8 mouse cellular contexts compared by ENCODE assay signal in the genomic region with DNA sequence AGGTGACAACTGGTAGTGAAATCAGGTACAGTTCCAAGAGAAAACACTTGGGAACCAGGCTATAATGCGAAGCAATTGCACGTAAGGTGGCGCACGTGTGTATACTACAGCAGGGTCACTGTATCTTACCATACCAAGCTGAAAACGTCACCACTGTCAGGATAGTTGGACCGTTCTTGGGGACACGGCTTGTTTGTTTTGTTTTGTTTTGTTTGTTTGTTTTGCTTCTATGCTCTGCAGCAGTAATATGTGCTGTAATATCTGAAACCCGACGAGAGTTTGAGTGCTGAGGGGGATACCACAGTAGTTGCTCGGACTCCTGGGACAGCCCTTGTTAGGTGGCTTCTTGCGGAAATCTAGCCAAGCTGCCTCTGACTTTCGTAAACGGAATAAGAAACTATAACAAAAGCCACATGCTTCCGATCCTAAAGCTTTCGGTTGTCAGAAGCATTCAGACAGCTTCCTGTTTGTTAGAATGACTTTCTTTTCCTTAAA. TPM values are rescaled to one million over a fixed set of nuclear protein-coding genes. Genes with fewer than 3 reads are reported as not detected.
A peak's percentile ranks its signal among the peaks of the same experiment; 100 is the strongest.
DNase-seq lines count a peak whose midpoint lies in the region; ATAC-seq and TF ChIP-seq lines count a peak whose summit lies in the region.

No protein-coding gene starts in this region.

- no peak for TF ChIP-seq CTCF in layer of hippocampus, adult 2 months (conservative IDR thresholded peaks at IDR 0.05)

- peak in 1 of 2 experiments; percentile 13 for DNase-seq in layer of hippocampus, adult 2 months (ENCODE audit: low spot score in 2 of 2)
- no peak for DNase-seq in layer of hippocampus, adult 8-10 months (ENCODE audit: low spot score in 2 of 2)
- peak; percentile 58 for DNase-seq in embryo, embryonic 11 days
- peak; percentile 46 for DNase-seq in limb, embryonic 10.5 days (ENCODE audit: low spot score)
- DNase-seq in midbrain, embryonic 10.5 days (ENCODE audit: low spot score) = no peak
- peak; percentile 55 for DNase-seq in thymus, postnatal 4 days
- no peak for DNase-seq in retina, postnatal 1 day

- H3K9me3 ChIP-seq in heart, embryonic 16.5 days (replicated peaks; ENCODE audit: control insufficient read depth, low read length) = no peaks in the 10 kb centered on the region
- no peaks in the 10 kb centered on the region for H3K9me3 ChIP-seq in limb, embryonic 10.5 days (replicated peaks)
- no peaks in the 10 kb centered on the region for H3K9me3 ChIP-seq in midbrain, embryonic 10.5 days (replicated peaks)

- no peaks in the 10 kb centered on the region for H3K27me3 ChIP-seq in heart, embryonic 16.5 days (ENCODE audit: control insufficient read depth, insufficient read depth, low read length)
- no peaks in the 10 kb centered on the region for H3K27me3 ChIP-seq in limb, embryonic 10.5 days (ENCODE audit: low read depth, poor library complexity, severe bottlenecking)
- no peaks in the 10 kb centered on the region for H3K27me3 ChIP-seq in midbrain, embryonic 10.5 days (ENCODE audit: low read depth, poor library complexity, severe bottlenecking)

- H3K9ac ChIP-seq in heart, embryonic 16.5 days (ENCODE audit: low read length) = peak overlapping the region; percentile 63

- H3K4me3 ChIP-seq in layer of hippocampus, adult 2 months = peak overlapping the region; percentile 68
- peak overlapping the region; percentile 76 for H3K4me3 ChIP-seq in heart, embryonic 16.5 days (ENCODE audit: low read length)
- H3K4me3 ChIP-seq in limb, embryonic 10.5 days = peak overlapping the region; percentile 90
- H3K4me3 ChIP-seq in midbrain, embryonic 10.5 days = peak overlapping the region; percentile 94

- ATAC-seq in heart, embryonic 16.5 days (replicated peaks; ENCODE audit: extremely low read depth, insufficient read depth, low FRiP score) = peak; percentile 45

- peak overlapping the region; percentile 96 for H3K27ac ChIP-seq in layer of hippocampus, adult 2 months
- H3K27ac ChIP-seq in heart, embryonic 16.5 days (ENCODE audit: low read length) = peak overlapping the region; percentile 90
- H3K27ac ChIP-seq in limb, embryonic 10.5 days = peak overlapping the region; percentile 90
- peak overlapping the region; percentile 88 for H3K27ac ChIP-seq in midbrain, embryonic 10.5 days (replicated peaks)

- peak overlapping the region; percentile 89 for H3K4me2 ChIP-seq in heart, embryonic 16.5 days (ENCODE audit: low read depth, low read length)

- peaks cover 6% of the 10 kb centered on the region for H3K4me1 ChIP-seq in heart, embryonic 16.5 days (ENCODE audit: control insufficient read depth, insufficient read depth, low read length)
- peaks cover 24% of the 10 kb centered on the region for H3K4me1 ChIP-seq in limb, embryonic 10.5 days
- peaks cover 32% of the 10 kb centered on the region for H3K4me1 ChIP-seq in midbrain, embryonic 10.5 days

- WGBS in heart, embryonic 16.5 days = 5% methylated on average over 15 of the region's 15 CpGs
- 18% methylated on average over 15 of the region's 15 CpGs for WGBS in limb, embryonic 10.5 days
- 15% methylated on average over 15 of the region's 15 CpGs for WGBS in midbrain, embryonic 10.5 days

- peaks cover 15% of the 10 kb centered on the region for H3K36me3 ChIP-seq in heart, embryonic 16.5 days (ENCODE audit: control insufficient read depth, insufficient read depth)
- peaks cover 26% of the 10 kb centered on the region for H3K36me3 ChIP-seq in limb, embryonic 10.5 days
- H3K36me3 ChIP-seq in midbrain, embryonic 10.5 days = peaks cover 26% of the 10 kb centered on the region

RNA-seq across cellular contexts. Expression of gene Tmem167b, which starts 0.6 kb away (rescaled TPM):
- total RNA-seq in layer of hippocampus, adult 2 months (2021) = 10 to 100 TPM; 55.6 to 56.2 TPM
- total RNA-seq in layer of hippocampus, adult 8-10 months (2022) = 10 to 100 TPM; 48.9 to 63.5 (median 54.0) TPM
- 30.8 and 33.3 TPM in 2 replicates for polyA plus RNA-seq in heart, embryonic 16.5 days (2015; fragmentation: Nextera tagmentation; extraction: Ambion mirVana)
- polyA plus RNA-seq in limb, embryonic 10.5 days (2016; fragmentation: Nextera tagmentation; extraction: Ambion mirVana) = 25.2 and 34.9 TPM in 2 replicates
- 38.6 and 50.8 TPM in 2 replicates for polyA plus RNA-seq in midbrain, embryonic 10.5 days (2016; fragmentation: Nextera tagmentation; extraction: Ambion mirVana)

RNA-seq across cellular contexts. Expression of gene Taf13, which starts 8.7 kb away (rescaled TPM):
- 10 to 100 TPM; 20.7 to 27.3 TPM for total RNA-seq in layer of hippocampus, adult 2 months (2021)
- 10 to 100 TPM; 22.1 to 28.2 (median 27.0) TPM for total RNA-seq in layer of hippocampus, adult 8-10 months (2022)
- 26.6 and 29.9 TPM in 2 replicates for polyA plus RNA-seq in heart, embryonic 16.5 days (2015; fragmentation: Nextera tagmentation; extraction: Ambion mirVana)
- polyA plus RNA-seq in limb, embryonic 10.5 days (2016; fragmentation: Nextera tagmentation; extraction: Ambion mirVana) = 47.3 and 53.2 TPM in 2 replicates
- polyA plus RNA-seq in midbrain, embryonic 10.5 days (2016; fragmentation: Nextera tagmentation; extraction: Ambion mirVana) = 72.9 and 78.3 TPM in 2 replicates

RNA-seq across cellular contexts. Expression of gene 5330417C22Rik, which starts 26.5 kb away (rescaled TPM):
- total RNA-seq in layer of hippocampus, adult 2 months (2021) = 10 to 100 TPM; 24.8 to 28.8 TPM
- 10 to 100 TPM; 22.1 to 33.4 (median 25.9) TPM for total RNA-seq in layer of hippocampus, adult 8-10 months (2022)
- polyA plus RNA-seq in heart, embryonic 16.5 days (2015; fragmentation: Nextera tagmentation; extraction: Ambion mirVana) = 1.9 and 2.9 TPM in 2 replicates
- 0.28 and 0.40 TPM in 2 replicates for polyA plus RNA-seq in limb, embryonic 10.5 days (2016; fragmentation: Nextera tagmentation; extraction: Ambion mirVana)
- polyA plus RNA-seq in midbrain, embryonic 10.5 days (2016; fragmentation: Nextera tagmentation; extraction: Ambion mirVana) = 2.6 and 3.2 TPM in 2 replicates

RNA-seq across cellular contexts. Expression of gene Wdr47, which starts 28.3 kb away (rescaled TPM):
- total RNA-seq in layer of hippocampus, adult 2 months (2021) = 100 to 1,000 TPM; 125 to 135 TPM
- 100 to 1,000 TPM; 113 to 153 (median 135) TPM for total RNA-seq in layer of hippocampus, adult 8-10 months (2022)
- polyA plus RNA-seq in heart, embryonic 16.5 days (2015; fragmentation: Nextera tagmentation; extraction: Ambion mirVana) = 6.7 and 7.1 TPM in 2 replicates
- polyA plus RNA-seq in limb, embryonic 10.5 days (2016; fragmentation: Nextera tagmentation; extraction: Ambion mirVana) = 6.1 and 7.3 TPM in 2 replicates
- polyA plus RNA-seq in midbrain, embryonic 10.5 days (2016; fragmentation: Nextera tagmentation; extraction: Ambion mirVana) = 23.6 and 36.5 TPM in 2 replicates

RNA-seq across cellular contexts. Expression of gene 1700013F07Rik, which starts 28.9 kb away (rescaled TPM):
- total RNA-seq in layer of hippocampus, adult 2 months (2021) = 1 to 10 TPM; 1.5 TPM
- 1 to 10 TPM; 1.4 to 3.5 (median 2.3) TPM for total RNA-seq in layer of hippocampus, adult 8-10 months (2022)
- 0.41 and 0.46 TPM in 2 replicates for polyA plus RNA-seq in heart, embryonic 16.5 days (2015; fragmentation: Nextera tagmentation; extraction: Ambion mirVana)
- 0.20 TPM in 1 of 2 replicates, not detected in the other for polyA plus RNA-seq in limb, embryonic 10.5 days (2016; fragmentation: Nextera tagmentation; extraction: Ambion mirVana)
- 0.49 and 0.63 TPM in 2 replicates for polyA plus RNA-seq in midbrain, embryonic 10.5 days (2016; fragmentation: Nextera tagmentation; extraction: Ambion mirVana)

Comparison
In these comparisons a context has a peak if more than half of its experiments do, and no peak if none do; other contexts are left out.
1. DNase-seq: peak in embryo, embryonic 11 days (single experiment), limb, embryonic 10.5 days (single experiment) and thymus, postnatal 4 days (single experiment); none in layer of hippocampus, adult 8-10 months (0 of 2), midbrain, embryonic 10.5 days (single experiment) and retina, postnatal 1 day (single experiment).
2. Peak in every context shown above with its lines, with median percentiles within 50 percentile points of each other: H3K27ac ChIP-seq and H3K4me3 ChIP-seq.